Mouse (Mus musculus): ENCODE data around the gene Mzf1. TPM values are rescaled to one million over a fixed set of nuclear protein-coding genes. Genes with fewer than 3 reads are reported as not detected.

Mzf1 gene
- polyA plus RNA-seq (2017; shearing (Covaris generic)): 0.28 TPM

GRCm38 (mm10) chr7:13054287-13055010, at the start of gene Mzf1:
Mzf1 (minus strand) TSS chr7:13054764.

DNA sequence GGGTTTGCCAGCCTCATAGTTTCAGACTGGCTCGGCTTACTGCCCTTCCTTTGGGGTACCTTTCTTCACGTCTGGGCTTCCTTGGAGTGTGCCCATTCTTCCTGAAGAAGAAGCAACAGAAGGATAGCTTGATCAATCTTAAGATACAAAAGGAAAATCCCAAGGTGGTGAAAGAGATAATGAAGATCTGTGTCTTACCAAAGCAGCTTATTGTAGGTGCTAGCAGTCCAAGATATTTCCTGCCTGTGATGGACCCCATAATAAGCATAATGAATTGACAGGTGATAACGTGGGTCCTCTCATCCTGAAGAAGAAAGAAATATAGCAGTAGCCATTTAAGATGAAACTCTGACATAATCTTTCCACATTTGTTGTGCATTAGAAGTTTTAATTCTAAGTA, 40.5 kb upstream of the Mzf1 start, which contains the start of gene Vmn1r85:
Vmn1r85 (minus strand) TSS at position 101 of the 400 bp plus-strand sequence.

DNA sequence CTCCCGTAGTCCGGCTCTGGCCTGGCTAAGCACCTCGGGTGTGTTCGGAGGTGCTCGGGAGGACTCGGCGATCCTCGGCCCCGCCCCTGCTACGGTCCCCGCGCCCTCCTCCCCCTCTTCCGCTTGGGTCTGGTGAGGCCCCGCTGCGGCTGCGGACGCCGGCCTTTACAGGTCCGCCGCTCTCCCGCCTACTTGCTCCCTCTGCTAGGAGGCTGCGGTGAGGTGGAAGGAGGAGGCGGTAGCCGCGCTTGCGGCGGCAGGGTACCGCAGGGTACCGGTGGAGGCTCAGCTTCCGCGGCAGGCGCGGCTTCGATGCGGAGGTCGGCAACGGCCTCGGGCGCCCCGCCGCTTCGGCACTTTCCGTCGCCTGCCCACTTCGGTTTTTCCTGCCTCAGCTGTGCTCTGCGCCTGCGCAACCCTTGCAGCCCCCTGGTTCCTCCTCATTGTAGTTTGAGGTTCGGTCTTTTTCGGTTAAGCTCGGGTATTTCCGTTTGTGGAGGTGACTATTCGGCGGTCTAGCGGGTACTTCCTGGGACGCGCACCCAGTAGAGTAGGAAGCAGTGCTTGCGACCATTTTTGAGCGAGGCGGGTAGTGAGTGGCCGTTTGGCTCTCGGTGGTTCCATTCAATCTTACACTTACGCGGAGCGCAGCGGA, 16.5 kb downstream of the Mzf1 start, which contains the start of gene Ube2m:
Ube2m (minus strand) TSS at position 375 of the 655 bp plus-strand sequence.

DNA sequence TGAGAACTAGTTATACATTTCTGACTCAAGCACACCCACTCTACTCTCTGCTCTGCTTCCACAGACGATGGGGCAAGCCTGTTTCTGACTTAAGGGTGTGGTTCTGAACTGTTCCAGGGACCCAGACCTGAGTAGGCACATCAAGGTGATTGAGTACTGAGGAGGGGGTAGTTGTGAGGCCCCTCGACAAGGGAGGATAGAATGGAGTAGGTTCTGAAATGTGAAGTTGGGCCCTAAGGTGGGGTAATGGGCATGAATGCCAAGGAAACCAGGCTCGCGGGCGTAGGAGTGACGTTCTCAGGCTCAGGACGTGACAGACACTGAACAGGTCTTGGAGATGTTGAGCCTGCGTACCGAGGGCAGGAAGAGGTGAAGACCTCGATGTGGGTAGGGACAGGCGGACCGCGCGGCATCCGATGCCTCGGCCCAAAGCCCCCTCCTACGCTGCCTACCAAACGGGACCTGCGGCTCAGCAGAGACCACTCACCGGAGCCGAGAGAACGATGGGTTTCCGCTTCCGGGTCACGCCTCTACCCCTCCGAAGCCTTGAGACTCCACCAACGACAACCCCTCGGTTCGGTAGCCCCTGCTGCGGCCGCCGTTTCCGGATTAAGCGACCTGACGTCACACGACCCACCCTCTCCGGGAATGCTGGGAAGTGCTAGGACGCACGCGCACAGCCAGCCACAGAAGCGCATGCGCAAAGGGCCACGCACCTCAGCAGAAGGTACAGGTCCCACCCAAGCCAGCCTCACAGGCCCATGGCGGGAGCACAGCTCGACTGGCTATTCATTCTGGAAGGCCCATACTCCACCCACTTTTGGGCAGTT, 20.2 kb downstream of the Mzf1 start, which contains the start of gene Chmp2a:
Chmp2a (minus strand) TSS at position 660 of the 830 bp plus-strand sequence.

DNA sequence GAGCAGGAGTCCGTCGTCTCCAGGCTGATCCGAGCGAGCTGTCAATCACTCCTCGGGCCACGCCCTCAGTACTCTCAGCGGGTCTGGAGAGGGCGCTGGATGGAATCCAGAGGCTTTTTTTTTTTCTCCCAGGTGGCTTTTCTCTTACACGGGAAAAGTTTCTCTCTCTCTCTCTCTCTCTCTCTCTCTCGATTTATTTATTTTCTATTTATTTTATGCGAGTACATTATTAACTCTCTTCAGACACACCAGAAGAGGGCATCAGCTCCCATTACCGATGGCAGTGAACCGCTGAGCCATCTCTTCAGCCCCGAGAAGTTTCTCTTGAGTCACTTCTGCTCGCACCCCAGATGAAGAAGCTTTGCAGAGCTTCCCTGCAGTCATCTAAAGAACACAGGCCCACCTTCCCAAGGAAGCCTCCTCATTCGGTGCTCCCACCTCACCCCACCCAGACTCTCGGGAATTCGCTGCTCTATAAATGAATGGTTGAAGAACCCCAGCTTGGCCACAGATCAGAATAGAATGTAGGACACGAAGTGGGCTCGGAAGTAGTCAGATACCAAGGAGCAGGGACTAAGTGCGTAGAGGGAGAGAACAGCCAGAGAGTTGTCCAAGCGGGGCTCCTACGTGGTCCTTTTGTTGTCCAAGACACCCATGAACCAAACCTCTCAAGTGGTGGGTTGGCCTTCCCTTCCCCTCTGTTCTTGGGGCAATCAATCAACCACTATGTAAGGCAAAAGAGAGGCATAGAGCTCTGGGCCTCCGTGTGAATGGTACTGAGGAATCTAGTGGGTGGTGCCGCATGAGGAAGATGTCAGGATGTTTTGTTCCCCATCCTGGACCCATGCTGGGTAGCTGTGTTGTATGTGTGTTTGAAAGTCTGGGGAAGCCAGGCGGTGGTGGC, 44.3 kb downstream of the Mzf1 start, which contains the start of gene Zbtb45:
Zbtb45 (minus strand) TSS at position 30 of the 904 bp plus-strand sequence.

DNA sequence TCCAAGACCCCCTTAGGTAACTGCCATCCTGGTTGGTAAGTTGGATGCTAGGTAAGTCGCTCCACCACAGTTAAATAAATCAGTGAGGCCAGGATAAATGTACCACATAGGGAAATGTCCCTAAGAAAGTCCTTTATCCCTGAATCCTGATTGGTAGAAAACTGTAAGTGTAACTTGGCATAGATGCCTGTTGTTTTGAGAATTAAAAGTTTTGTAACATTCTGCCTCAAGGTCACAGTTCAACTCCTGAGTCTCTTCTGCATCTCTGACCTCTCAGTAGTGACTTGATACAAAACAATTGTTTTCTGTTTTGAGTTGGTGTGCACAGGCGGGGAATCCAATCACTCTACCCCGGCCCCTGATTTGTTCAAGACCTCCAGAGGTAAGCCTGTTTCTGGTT, 55.7 kb downstream of the Mzf1 start, which contains the start of gene Trim28:
Trim28 (plus strand) TSS at position 264 of the 400 bp plus-strand sequence.

GRCm38 (mm10) chr7:12998053-12998452, 56.5 kb downstream of the Mzf1 start, which contains the start of gene Slc27a5:
Slc27a5 (minus strand) TSS chr7:12998192.

Other genes starting within 250 kb of the Mzf1 start
- 18.8 TPM for gene Zfp329, start 235.9 kb downstream of the Mzf1 start, polyA plus RNA-seq (2017; shearing (Covaris generic))
- 104 TPM for gene Zfp110, start 220.0 kb downstream of the Mzf1 start, polyA plus RNA-seq (2017; shearing (Covaris generic))
- gene Zfp128, start 173.6 kb downstream of the Mzf1 start, polyA plus RNA-seq (2017; shearing (Covaris generic)): 4.9 TPM
- gene Zscan22, start 156.9 kb downstream of the Mzf1 start, polyA plus RNA-seq (2017; shearing (Covaris generic)): 17.8 TPM
- gene Rps5, start 132.5 kb downstream of the Mzf1 start, polyA plus RNA-seq (2017; shearing (Covaris generic)): 894 TPM
- not detected for gene Rnf225, start 127.3 kb downstream of the Mzf1 start, polyA plus RNA-seq (2017; shearing (Covaris generic))
- gene Zfp324, start 88.9 kb downstream of the Mzf1 start, polyA plus RNA-seq (2017; shearing (Covaris generic)): 9.4 TPM
- 10.4 TPM for gene Zfp446, start 76.9 kb downstream of the Mzf1 start, polyA plus RNA-seq (2017; shearing (Covaris generic))
- gene Slc27a5, start 56.6 kb downstream of the Mzf1 start, polyA plus RNA-seq (2017; shearing (Covaris generic)): not detected
- 29.7 TPM for gene Trim28, start 55.6 kb downstream of the Mzf1 start, polyA plus RNA-seq (2017; shearing (Covaris generic))
- gene Zbtb45, start 44.7 kb downstream of the Mzf1 start, polyA plus RNA-seq (2017; shearing (Covaris generic)): 6.4 TPM
- 262 TPM for gene Chmp2a, start 20.0 kb downstream of the Mzf1 start, polyA plus RNA-seq (2017; shearing (Covaris generic))
- 8.9 TPM for gene Ube2m, start 16.5 kb downstream of the Mzf1 start, polyA plus RNA-seq (2017; shearing (Covaris generic))
- not detected for gene Vmn1r85, start 40.4 kb upstream of the Mzf1 start, polyA plus RNA-seq (2017; shearing (Covaris generic))
- gene Vmn1r86, start 65.2 kb upstream of the Mzf1 start, polyA plus RNA-seq (2017; shearing (Covaris generic)): not detected
- gene Vmn1r87, start 85.4 kb upstream of the Mzf1 start, polyA plus RNA-seq (2017; shearing (Covaris generic)): not detected
- gene Vmn1r88, start 104.8 kb upstream of the Mzf1 start, polyA plus RNA-seq (2017; shearing (Covaris generic)): 0.06 TPM
- gene Vmn1r89, start 158.3 kb upstream of the Mzf1 start, polyA plus RNA-seq (2017; shearing (Covaris generic)): not detected
- 27.6 TPM for gene Lig1, start 222.5 kb upstream of the Mzf1 start, polyA plus RNA-seq (2017; shearing (Covaris generic))
- 5.5 TPM for gene Zswim9, start 224.0 kb upstream of the Mzf1 start, polyA plus RNA-seq (2017; shearing (Covaris generic))